Mouse (Mus musculus) MEL (cell line): ENCODE data around the gene Ugt1a1. TPM values are rescaled to one million over a fixed set of nuclear protein-coding genes. Genes with fewer than 3 reads are reported as not detected.

ENCODE experiments used
- DNase-seq: peaks from one replicate; pipeline ENCODE4 v3.0.0; 2011; ENCODE audit warnings: low read depth, low spot score
- H3K27ac ChIP-seq: 2 replicates; pipeline ENCODE4 v1.5.1; 2012; ENCODE audit warnings: low read depth, mild to moderate bottlenecking, control low read depth, low read length, moderate library complexity; ENCODE audit not compliant: control insufficient read depth
- H3K27me3 ChIP-seq, 2 experiments: fragments of 150-350 bp in 1 of 2; sonication (generic) in 1 of 2; 2 replicates each; pipeline ENCODE4 v1.6.1; 2012; ENCODE audit warnings: low read length in 2 of 2, mild to moderate bottlenecking in 2 of 2, improper control_type of control experiment in 1 of 2, moderate library complexity in 1 of 2; ENCODE audit not compliant: insufficient read depth in 2 of 2, control insufficient read depth in 1 of 2
- H3K36me3 ChIP-seq, 2 experiments: 2 replicates each; pipeline ENCODE4 v1.6.1; 2012 to 2014; ENCODE audit warnings: low read length in 2 of 2, improper control_type of control experiment in 1 of 2, inconsistent platforms in 1 of 2, mild to moderate bottlenecking in 1 of 2; ENCODE audit not compliant: insufficient read depth in 2 of 2, control insufficient read depth in 1 of 2
- H3K4me1 ChIP-seq, 2 experiments: fragments of 150-350 bp in 1 of 2; sonication (generic) in 1 of 2; 2 replicates each; pipeline ENCODE4 v1.6.1; 2012; ENCODE audit warnings: low read length in 2 of 2, improper control_type of control experiment in 1 of 2, mild to moderate bottlenecking in 1 of 2; ENCODE audit not compliant: insufficient read depth in 2 of 2, control insufficient read depth in 1 of 2
- H3K4me3 ChIP-seq, 2 experiments: fragments of 150-350 bp in 1 of 2; sonication (generic) in 1 of 2; 2 replicates each; pipeline ENCODE4 v1.5.1; 2012; ENCODE audit warnings: low read depth in 2 of 2, low read length in 2 of 2, mild to moderate bottlenecking in 2 of 2, moderate library complexity in 2 of 2, control low read depth in 1 of 2, improper control_type of control experiment in 1 of 2; ENCODE audit not compliant: control insufficient read depth in 1 of 2, insufficient read depth in 1 of 2
- H3K79me2 ChIP-seq: 2 replicates; pipeline ENCODE4 v1.6.1; 2012; ENCODE audit warnings: mild to moderate bottlenecking, low read length, moderate library complexity; ENCODE audit not compliant: control insufficient read depth, poor library complexity, insufficient read depth
- H3K9ac ChIP-seq: 2 replicates; pipeline ENCODE4 v1.6.1; 2012; ENCODE audit warnings: low read depth, mild to moderate bottlenecking, control low read depth, low read length, moderate library complexity; ENCODE audit not compliant: control insufficient read depth, poor library complexity, severe bottlenecking
- H3K9me3 ChIP-seq: fragments of 150-350 bp; sonication (generic); replicated peaks from 2 replicates; pipeline ENCODE4 v1.6.1; 2012; ENCODE audit warnings: mild to moderate bottlenecking, low read length, improper control_type of control experiment, moderate library complexity; ENCODE audit not compliant: insufficient read depth
- BHLHE40 ChIP-seq: IDR thresholded peaks from 2 replicates; pipeline ENCODE4 v1.6.1; 2012; ENCODE audit warnings: low read depth, mild to moderate bottlenecking, inconsistent platforms, low read length, improper control_type of control experiment, borderline replicate concordance
- CHD1 ChIP-seq: IDR thresholded peaks from 2 replicates; pipeline ENCODE4 v1.6.1; 2012; ENCODE audit warnings: low read depth, mild to moderate bottlenecking, inconsistent platforms, low read length, improper control_type of control experiment
- CHD2 ChIP-seq: IDR thresholded peaks from 2 replicates; pipeline ENCODE4 v1.6.1; 2011; ENCODE audit warnings: low read length, improper control_type of control experiment
- CTCF ChIP-seq, 3 experiments: IDR thresholded peaks in 2 of 3; conservative IDR thresholded peaks in 1 of 3; 2 replicates each; pipeline ENCODE4 v1.5.1; 2011 to 2012; ENCODE audit warnings: low read length in 3 of 3, low read depth in 2 of 3, mild to moderate bottlenecking in 2 of 3, improper control_type of control experiment in 1 of 3, inconsistent platforms in 1 of 3, mixed read lengths in 1 of 3, moderate library complexity in 1 of 3; ENCODE audit not compliant: control insufficient read depth in 1 of 3, insufficient read depth in 1 of 3, poor library complexity in 1 of 3, severe bottlenecking in 1 of 3
- E2F4 ChIP-seq: IDR thresholded peaks from 2 replicates; pipeline ENCODE4 v1.6.1; 2011; ENCODE audit warnings: low read depth, low read length, improper control_type of control experiment, borderline replicate concordance
- ELF1 ChIP-seq: IDR thresholded peaks from 2 replicates; pipeline ENCODE4 v1.6.1; 2014; ENCODE audit warnings: low read depth, mild to moderate bottlenecking, inconsistent platforms, low read length, improper control_type of control experiment, moderate library complexity
- EP300 ChIP-seq, 2 experiments: IDR thresholded peaks; 2 replicates each; pipeline ENCODE4 v1.6.1; 2011; ENCODE audit warnings: improper control_type of control experiment in 2 of 2, low read length in 2 of 2, low read depth in 1 of 2, mild to moderate bottlenecking in 1 of 2
- ETS1 ChIP-seq: IDR thresholded peaks from 2 replicates; pipeline ENCODE4 v1.6.1; 2012; ENCODE audit warnings: low read depth, mild to moderate bottlenecking, inconsistent platforms, low read length, improper control_type of control experiment, moderate library complexity
- GABPA ChIP-seq: IDR thresholded peaks from 2 replicates; pipeline ENCODE4 v1.6.1; 2012; ENCODE audit warnings: low read depth, mild to moderate bottlenecking, inconsistent platforms, low read length, improper control_type of control experiment, moderate library complexity
- GATA1 ChIP-seq: IDR thresholded peaks from 2 replicates; pipeline ENCODE4 v1.6.1; 2011; ENCODE audit warnings: low read depth, low read length, improper control_type of control experiment
- HCFC1 ChIP-seq: IDR thresholded peaks from 2 replicates; pipeline ENCODE4 v1.6.1; 2012; ENCODE audit warnings: low read depth, mild to moderate bottlenecking, inconsistent platforms, low read length, improper control_type of control experiment, moderate library complexity
- JUND ChIP-seq: IDR thresholded peaks from 2 replicates; pipeline ENCODE4 v1.6.1; 2011; ENCODE audit warnings: low read depth, mild to moderate bottlenecking, improper control_type of control experiment, low read length
- MAX ChIP-seq: IDR thresholded peaks from 2 replicates; pipeline ENCODE4 v1.6.1; 2011; ENCODE audit warnings: low read length, improper control_type of control experiment
- MEF2A ChIP-seq: IDR thresholded peaks from 2 replicates; pipeline ENCODE4 v1.6.1; 2014; ENCODE audit warnings: low read depth, mild to moderate bottlenecking, inconsistent platforms, low read length, improper control_type of control experiment; ENCODE audit not compliant: poor library complexity, insufficient replicate concordance, severe bottlenecking; ENCODE audit errors: extremely low read depth
- MXI1 ChIP-seq: IDR thresholded peaks from 2 replicates; pipeline ENCODE4 v1.6.1; 2011; ENCODE audit warnings: mild to moderate bottlenecking, low read depth, low read length, improper control_type of control experiment
- MYC ChIP-seq: IDR thresholded peaks from 2 replicates; pipeline ENCODE4 v1.6.1; 2011; ENCODE audit warnings: low read depth, mild to moderate bottlenecking, low read length, improper control_type of control experiment, moderate library complexity
- NELFE ChIP-seq: IDR thresholded peaks from 2 replicates; pipeline ENCODE4 v1.6.1; 2011; ENCODE audit warnings: low read depth, low read length, improper control_type of control experiment
- POLR2AphosphoS5 ChIP-seq: IDR thresholded peaks from 2 replicates; pipeline ENCODE4 v1.6.1; 2012; ENCODE audit warnings: low read depth, borderline replicate concordance, mild to moderate bottlenecking, inconsistent platforms, low read length, moderate library complexity, mixed read lengths
- RAD21 ChIP-seq: IDR thresholded peaks from 2 replicates; pipeline ENCODE4 v1.6.1; 2011; ENCODE audit warnings: mild to moderate bottlenecking, low read depth, low read length, improper control_type of control experiment
- RCOR1 ChIP-seq: IDR thresholded peaks from 2 replicates; pipeline ENCODE4 v1.6.1; 2012; ENCODE audit warnings: low read depth, mild to moderate bottlenecking, inconsistent platforms, low read length, improper control_type of control experiment
- SIN3A ChIP-seq: IDR thresholded peaks from 2 replicates; pipeline ENCODE4 v1.6.1; 2012; ENCODE audit warnings: low read length, improper control_type of control experiment, inconsistent platforms
- SMC3 ChIP-seq: IDR thresholded peaks from 2 replicates; pipeline ENCODE4 v1.6.1; 2011; ENCODE audit warnings: low read depth, low read length, improper control_type of control experiment
- TAL1 ChIP-seq: IDR thresholded peaks from 2 replicates; pipeline ENCODE4 v1.6.1; 2012; ENCODE audit warnings: mild to moderate bottlenecking, inconsistent platforms, low read length, moderate library complexity, mixed read lengths
- TCF12 ChIP-seq: IDR thresholded peaks from 2 replicates; pipeline ENCODE4 v1.6.1; 2014; ENCODE audit warnings: low read depth, mild to moderate bottlenecking, inconsistent platforms, low read length, improper control_type of control experiment, moderate library complexity
- UBTF ChIP-seq: IDR thresholded peaks from 2 replicates; pipeline ENCODE4 v1.6.1; 2012; ENCODE audit warnings: low read depth, mild to moderate bottlenecking, inconsistent platforms, low read length, improper control_type of control experiment, moderate library complexity, borderline replicate concordance; ENCODE audit not compliant: insufficient read depth
- USF1 ChIP-seq: IDR thresholded peaks from 2 replicates; pipeline ENCODE4 v1.6.1; 2014; ENCODE audit warnings: low read depth, mild to moderate bottlenecking, inconsistent platforms, low read length, improper control_type of control experiment, moderate library complexity
- USF2 ChIP-seq, 2 experiments: IDR thresholded peaks; 2 replicates each; pipeline ENCODE4 v1.6.1; 2011 to 2012; ENCODE audit warnings: improper control_type of control experiment in 2 of 2, low read length in 2 of 2, borderline replicate concordance in 1 of 2, inconsistent platforms in 1 of 2, low read depth in 1 of 2, mild to moderate bottlenecking in 1 of 2; ENCODE audit not compliant: insufficient read depth in 1 of 2
- ZC3H11A ChIP-seq: IDR thresholded peaks from 2 replicates; pipeline ENCODE4 v1.6.1; 2012; ENCODE audit warnings: low read depth, mild to moderate bottlenecking, inconsistent platforms, low read length, improper control_type of control experiment
- ZMIZ1 ChIP-seq: IDR thresholded peaks from 2 replicates; pipeline ENCODE4 v1.6.1; 2012; ENCODE audit warnings: low read depth, mild to moderate bottlenecking, inconsistent platforms, low read length, improper control_type of control experiment, moderate library complexity
- ZNF384 ChIP-seq: IDR thresholded peaks from 2 replicates; pipeline ENCODE4 v1.6.1; 2012; ENCODE audit warnings: low read depth, mild to moderate bottlenecking, inconsistent platforms, low read length, improper control_type of control experiment
- polyA plus RNA-seq, 2 experiments: library from polyadenylated mRNA; stranded (reverse) in 1 of 2; unstranded in 1 of 2; fragments of >175 nt in 1 of 2; fragments of >200 nt in 1 of 2; gene quantifications; 2 replicates each; pipeline versions ENCODE4 v1.2.1 to v1.2.4; 2012; ENCODE audit warnings: low replicate concordance in 2 of 2, low read depth in 1 of 2; ENCODE audit not compliant: insufficient read length in 2 of 2, insufficient read depth in 1 of 2, missing spikeins in 1 of 2
- total RNA-seq: library from RNA; depleted of rRNA; stranded (reverse); fragments of 300-350 nt; gene quantifications from 2 replicates; pipeline ENCODE4 v1.2.3, GENCODE M21; 2012

Ugt1a1 gene
- total and polyA plus RNA-seq, 3 experiments, result not detected

- Histone ChIP-seq H3K4me3 (no peak overlapping the region), H3K9me3 (no peaks in the 10 kb centered on the region), H3K4me1 (peaks cover 7 to 17% of the 10 kb centered on the region in 2 experiments), H3K27me3 (no peaks in the 10 kb centered on the region), H3K79me2 (no peaks in the 10 kb centered on the region), H3K27ac (peak overlapping the region; percentile 31; the same call in 1 of the 2 replicates), H3K36me3 (peaks cover 14 to 24% of the 10 kb centered on the region in 2 experiments), H3K9ac (no peak overlapping the region)
- peak; percentile 49 for DNase-seq
- TF ChIP-seq SMC3, result peak; percentile 13; the same call in 1 of the 2 replicates
- TF ChIP-seq MXI1, result no peak
- 0 out of 4 replicates have a peak, but pooled peaks of 1 of the 2 experiments have one; percentile 5 for TF ChIP-seq EP300 (IDR thresholded peaks at IDR 0.05; ENCODE audit: low read depth in 1 of 2, low read length in 2 of 2)
- no peak for TF ChIP-seq RAD21
- TF ChIP-seq MAX, result 0 out of 2 replicates have a peak, but pooled peaks have one; percentile 1
- TF ChIP-seq USF1, result no peak
- TF ChIP-seq NELFE, result peak; percentile 20; the same call in 1 of the 2 replicates
- peak; percentile 61; the same call in 1 of the 2 replicates for TF ChIP-seq ZMIZ1
Measured at GRCm38 (mm10) chr1:88261706-88262105, 49.9 kb downstream of the Ugt1a1 start.

GRCm38 (mm10) chr1:88262255-88262654 is 50.5 kb downstream of the Ugt1a1 start:
- Histone ChIP-seq H3K4me3 (no peak overlapping the region), H3K9ac (no peak overlapping the region), H3K9me3 (no peaks in the 10 kb centered on the region), H3K27ac (peak overlapping the region; percentile 31), H3K79me2 (no peaks in the 10 kb centered on the region), H3K27me3 (no peaks in the 10 kb centered on the region), H3K4me1 (peaks cover 7 to 17% of the 10 kb centered on the region in 2 experiments), H3K36me3 (peaks cover 14 to 24% of the 10 kb centered on the region in 2 experiments)
- peak; percentile 94 for DNase-seq
- TF ChIP-seq EP300 (IDR thresholded peaks at IDR 0.05; ENCODE audit: low read depth in 1 of 2, low read length in 2 of 2) (peak; percentile 51 to 79), TCF12 (0 out of 2 replicates have a peak, but pooled peaks have one; percentile 23), GABPA (no peak), RCOR1 (no peak; the same call in 1 of the 2 replicates), ELF1 (no peak), RAD21 (no peak), JUND (no peak), MAX (no peak), E2F4 (no peak), TAL1 (no peak), GATA1 (no peak), USF2 (IDR thresholded peaks at IDR 0.05; ENCODE audit: borderline replicate concordance in 1 of 2, insufficient read depth in 1 of 2, low read depth in 1 of 2, low read length in 2 of 2) (no peak), ZC3H11A (0 out of 2 replicates have a peak, but pooled peaks have one; percentile 18), POLR2AphosphoS5 (no peak), UBTF (no peak), CHD2 (peak; percentile 58; the same call in 1 of the 2 replicates), SIN3A (peak; percentile 53; the same call in 1 of the 2 replicates), HCFC1 (0 out of 2 replicates have a peak, but pooled peaks have one; percentile 23), CTCF (IDR thresholded peaks at IDR 0.05 in 2 of 3, conservative IDR thresholded peaks at IDR 0.05 in 1 of 3; ENCODE audit: control insufficient read depth in 1 of 3, insufficient read depth in 1 of 3, low read depth in 2 of 3, low read length in 3 of 3, poor library complexity in 1 of 3, severe bottlenecking in 1 of 3) (no peak), CHD1 (no peak), MYC (no peak), MEF2A (no peak), MXI1 (no peak), ZNF384 (no peak), ETS1 (peak; percentile 96), BHLHE40 (no peak), SMC3 (no peak)
